Mouse (Mus musculus) heart, embryonic 16.5 days (tissue): ENCODE results near the gene Hmgn1. TPM values are rescaled to one million over a fixed set of nuclear protein-coding genes. Genes with fewer than 3 reads are reported as not detected.

Source experiments
- ATAC-seq: fragments of 200-750 bp; cut with Nextera tagmentation; replicated peaks from 2 replicates; pipeline ENCODE4 v1.8.0; 2017; ENCODE audit warnings: moderate number of reproducible peaks; ENCODE audit not compliant: insufficient read depth, low FRiP score; ENCODE audit errors: extremely low read depth
- H3K27ac ChIP-seq: fragments of 300-500 bp; sonication (generic); 2 replicates; pipeline ENCODE4 v1.5.1; 2014; ENCODE audit warnings: mild to moderate bottlenecking, low read length, control low read depth, moderate library complexity
- H3K27me3 ChIP-seq: fragments of 300-500 bp; sonication (generic); 2 replicates; pipeline ENCODE4 v1.6.1; 2014; ENCODE audit warnings: low read length, mixed read lengths; ENCODE audit not compliant: control insufficient read depth, insufficient read depth
- H3K36me3 ChIP-seq: fragments of 300-500 bp; sonication (generic); 2 replicates; pipeline ENCODE4 v1.6.1; 2014; ENCODE audit not compliant: control insufficient read depth, insufficient read depth
- H3K4me1 ChIP-seq: fragments of 300-500 bp; sonication (generic); 2 replicates; pipeline ENCODE4 v1.6.1; 2014; ENCODE audit warnings: low read length, mixed read lengths; ENCODE audit not compliant: control insufficient read depth, insufficient read depth
- H3K4me2 ChIP-seq: fragments of 300-500 bp; sonication (generic); 2 replicates; pipeline ENCODE4 v1.6.1; 2014; ENCODE audit warnings: low read depth, mild to moderate bottlenecking, control low read depth, low read length
- H3K4me3 ChIP-seq: fragments of 300-500 bp; sonication (generic); 2 replicates; pipeline ENCODE4 v1.5.1; 2014; ENCODE audit warnings: mild to moderate bottlenecking, control low read depth, low read length
- H3K9ac ChIP-seq: fragments of 300-500 bp; sonication (generic); 2 replicates; pipeline ENCODE4 v1.6.1; 2014; ENCODE audit warnings: low read length, control low read depth
- H3K9me3 ChIP-seq: fragments of 300-500 bp; sonication (generic); replicated peaks from 2 replicates; pipeline ENCODE4 v1.6.1; 2016; ENCODE audit warnings: low read length; ENCODE audit not compliant: control insufficient read depth
- WGBS: fragments of 180-500 bp; shearing (Covaris S2); extraction: QIAGEN DNeasy Blood & Tissue Kit; methylation state at CpG from one replicate; pipeline ENCODE4 v1.1.7; 2014; 5-methylcytosine and 5-hydroxymethylcytosine counted together
- polyA plus RNA-seq: library from polyadenylated mRNA; unstranded; fragments of >200 nt; fragmentation: Nextera tagmentation; extraction: Ambion mirVana; gene quantifications from 2 replicates; pipeline ENCODE4 v1.2.1, GENCODE M21; 2015

Hmgn1 gene
- polyA plus RNA-seq, 1 experiment from 2014 or later: 264 TPM

- peak overlapping the region; percentile 59 for H3K27ac ChIP-seq
- H3K4me1 ChIP-seq: peaks cover 10% of the 10 kb centered on the region
- H3K4me3 ChIP-seq: peak overlapping the region; percentile 49
- H3K36me3 ChIP-seq: 0 out of 2 replicates have a peak, but pooled peaks cover 6% of the 10 kb centered on the region
- H3K9ac ChIP-seq: peak overlapping the region; percentile 76
- no peaks in the 10 kb centered on the region for H3K27me3 ChIP-seq
- WGBS: under 1% methylated on average over 67 of the region's 67 CpGs
- H3K4me2 ChIP-seq: peak overlapping the region; percentile 67
- H3K9me3 ChIP-seq: no peaks in the 10 kb centered on the region
- ATAC-seq: peak; percentile 83
Observed at GRCm38 (mm10) chr16:96159091-96159731, 31.7 kb upstream of the Hmgn1 start.

- Histone ChIP-seq H3K4me2 (peak overlapping the region; percentile 67), H3K27me3 (no peaks in the 10 kb centered on the region), H3K9me3 (no peaks in the 10 kb centered on the region), H3K4me1 (peaks cover 10% of the 10 kb centered on the region), H3K27ac (peak overlapping the region; percentile 75), H3K9ac (peak overlapping the region; percentile 76), H3K4me3 (peak overlapping the region; percentile 49), H3K36me3 (0 out of 2 replicates have a peak, but pooled peaks cover 6% of the 10 kb centered on the region)
- 41% methylated on average over 12 of the region's 12 CpGs for WGBS
- no peak for ATAC-seq
Observed at GRCm38 (mm10) chr16:96158511-96159080, 31.1 kb upstream of the Hmgn1 start.

- 81% methylated on average over 11 of the region's 11 CpGs for WGBS
- Histone ChIP-seq H3K4me3 (no peak overlapping the region), H3K27me3 (no peaks in the 10 kb centered on the region), H3K4me2 (no peak overlapping the region), H3K27ac (no peak overlapping the region), H3K9ac (no peak overlapping the region), H3K4me1 (peaks cover 10% of the 10 kb centered on the region), H3K36me3 (peaks cover 13% of the 10 kb centered on the region; the same call in 1 of the 2 replicates), H3K9me3 (no peaks in the 10 kb centered on the region)
- ATAC-seq: no peak
Observed at GRCm38 (mm10) chr16:96157171-96157570, 29.6 kb upstream of the Hmgn1 start.

- WGBS: 85% methylated on average over 8 of the region's 8 CpGs
- Histone ChIP-seq H3K9ac (no peak overlapping the region), H3K36me3 (peaks cover 14% of the 10 kb centered on the region; the same call in 1 of the 2 replicates), H3K27ac (no peak overlapping the region), H3K4me2 (no peak overlapping the region), H3K9me3 (no peaks in the 10 kb centered on the region), H3K27me3 (no peaks in the 10 kb centered on the region), H3K4me1 (peaks cover 18% of the 10 kb centered on the region), H3K4me3 (no peak overlapping the region)
- no peak for ATAC-seq
Observed at GRCm38 (mm10) chr16:96156019-96156418, 28.5 kb upstream of the Hmgn1 start.

- no peak overlapping the region for H3K4me3 ChIP-seq
- H3K36me3 ChIP-seq: peaks cover 14% of the 10 kb centered on the region; the same call in 1 of the 2 replicates
- ATAC-seq: no peak
- H3K27ac ChIP-seq: no peak overlapping the region
- H3K4me1 ChIP-seq: peaks cover 27% of the 10 kb centered on the region
- H3K27me3 ChIP-seq: no peaks in the 10 kb centered on the region
- no peaks in the 10 kb centered on the region for H3K9me3 ChIP-seq
- WGBS: 91% methylated on average over 2 of the region's 2 CpGs
- H3K4me2 ChIP-seq: no peak overlapping the region
- no peak overlapping the region for H3K9ac ChIP-seq
Observed at GRCm38 (mm10) chr16:96154476-96154875, 26.9 kb upstream of the Hmgn1 start.

- Histone ChIP-seq H3K36me3 (peaks cover 14% of the 10 kb centered on the region; the same call in 1 of the 2 replicates), H3K9ac (no peak overlapping the region), H3K27me3 (no peaks in the 10 kb centered on the region), H3K9me3 (no peaks in the 10 kb centered on the region), H3K4me2 (no peak overlapping the region), H3K4me3 (no peak overlapping the region), H3K27ac (0 out of 2 replicates have a peak overlapping the region, but pooled peaks have one; percentile 46), H3K4me1 (peaks cover 28% of the 10 kb centered on the region)
- ATAC-seq: peak; percentile 55; the same call in 1 of the 2 replicates
- 18% methylated on average over 9 of the region's 9 CpGs for WGBS
Observed at GRCm38 (mm10) chr16:96151551-96151950, 24.0 kb upstream of the Hmgn1 start.

- 38% methylated on average over 4 of the region's 4 CpGs for WGBS
- Histone ChIP-seq H3K27me3 (no peaks in the 10 kb centered on the region), H3K4me2 (no peak overlapping the region), H3K27ac (peak overlapping the region; percentile 46; the same call in 1 of the 2 replicates), H3K9ac (no peak overlapping the region), H3K36me3 (peaks cover 12% of the 10 kb centered on the region; the same call in 1 of the 2 replicates), H3K9me3 (no peaks in the 10 kb centered on the region), H3K4me3 (no peak overlapping the region), H3K4me1 (peaks cover 32% of the 10 kb centered on the region)
- ATAC-seq: no peak
Observed at GRCm38 (mm10) chr16:96150995-96151394, 23.5 kb upstream of the Hmgn1 start.

GRCm38 (mm10) chr16:96149311-96149710 is 21.8 kb upstream of the Hmgn1 start:
- peaks cover 35% of the 10 kb centered on the region for H3K4me1 ChIP-seq
- peaks cover 7% of the 10 kb centered on the region; the same call in 1 of the 2 replicates for H3K36me3 ChIP-seq

GRCm38 (mm10) chr16:96148834-96149233 is 21.3 kb upstream of the Hmgn1 start:
- Histone ChIP-seq H3K27me3 (no peaks in the 10 kb centered on the region), H3K4me3 (no peak overlapping the region), H3K4me1 (peaks cover 35% of the 10 kb centered on the region), H3K4me2 (peak overlapping the region; percentile 30; the same call in 1 of the 2 replicates), H3K9ac (peak overlapping the region; percentile 31; the same call in 1 of the 2 replicates), H3K27ac (peak overlapping the region; percentile 68), H3K9me3 (no peaks in the 10 kb centered on the region), H3K36me3 (peaks cover 7% of the 10 kb centered on the region; the same call in 1 of the 2 replicates)
- ATAC-seq: no peak
- WGBS: 44% methylated on average over 6 of the region's 6 CpGs

More at GRCm38 (mm10) chr16:96149311-96149710, 21.8 kb upstream of the Hmgn1 start:
- no peaks in the 10 kb centered on the region for H3K27me3 ChIP-seq
- peak overlapping the region; percentile 68 for H3K27ac ChIP-seq
- H3K9me3 ChIP-seq: no peaks in the 10 kb centered on the region
- peak overlapping the region; percentile 47; the same call in 1 of the 2 replicates for H3K9ac ChIP-seq
- WGBS: 23% methylated on average over 9 of the region's 9 CpGs
- H3K4me2 ChIP-seq: peak overlapping the region; percentile 30
- no peak for ATAC-seq
- H3K4me3 ChIP-seq: no peak overlapping the region
